Mouse (Mus musculus): ENCODE measurements around the gene Dner.

DNA sequence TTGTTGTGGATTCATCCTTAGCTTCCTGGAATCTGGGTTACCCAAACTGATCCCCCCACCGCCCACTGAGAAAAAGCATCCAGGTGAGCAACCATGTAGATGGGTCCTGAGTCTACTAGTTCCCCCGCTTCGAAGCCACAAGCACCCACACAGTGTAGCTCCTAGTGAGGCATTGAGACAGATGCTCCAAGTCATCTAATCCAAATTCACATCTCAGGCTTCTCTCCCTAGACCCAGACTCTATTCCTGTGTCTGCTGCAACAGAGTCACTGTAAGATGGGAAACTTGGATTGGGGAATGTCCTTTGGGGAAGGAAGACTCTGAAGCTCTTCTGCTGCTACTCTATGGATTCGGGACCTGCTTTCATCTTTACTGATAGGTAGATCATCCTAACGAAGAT, 314.0 kb downstream of the Dner start:
- no peak for TF ChIP-seq POLR2AphosphoS5 (IDR thresholded peaks at IDR 0.05; ENCODE audit: insufficient replicate concordance, low read depth, low read length)
- TF ChIP-seq CTCF (IDR thresholded peaks at IDR 0.05; ENCODE audit: low read depth, low read length) = no peak

Measured in G1E (cell line).